Mouse (Mus musculus) embryo, embryonic 11.5 days (tissue): ENCODE measurements around the gene Irx1.

ENCODE experiments used
- DNase-seq: peaks from one replicate; pipeline ENCODE4 v3.0.0-alpha.2; 2012; ENCODE audit warnings: low read depth, low spot score

The Irx1 gene

DNA sequence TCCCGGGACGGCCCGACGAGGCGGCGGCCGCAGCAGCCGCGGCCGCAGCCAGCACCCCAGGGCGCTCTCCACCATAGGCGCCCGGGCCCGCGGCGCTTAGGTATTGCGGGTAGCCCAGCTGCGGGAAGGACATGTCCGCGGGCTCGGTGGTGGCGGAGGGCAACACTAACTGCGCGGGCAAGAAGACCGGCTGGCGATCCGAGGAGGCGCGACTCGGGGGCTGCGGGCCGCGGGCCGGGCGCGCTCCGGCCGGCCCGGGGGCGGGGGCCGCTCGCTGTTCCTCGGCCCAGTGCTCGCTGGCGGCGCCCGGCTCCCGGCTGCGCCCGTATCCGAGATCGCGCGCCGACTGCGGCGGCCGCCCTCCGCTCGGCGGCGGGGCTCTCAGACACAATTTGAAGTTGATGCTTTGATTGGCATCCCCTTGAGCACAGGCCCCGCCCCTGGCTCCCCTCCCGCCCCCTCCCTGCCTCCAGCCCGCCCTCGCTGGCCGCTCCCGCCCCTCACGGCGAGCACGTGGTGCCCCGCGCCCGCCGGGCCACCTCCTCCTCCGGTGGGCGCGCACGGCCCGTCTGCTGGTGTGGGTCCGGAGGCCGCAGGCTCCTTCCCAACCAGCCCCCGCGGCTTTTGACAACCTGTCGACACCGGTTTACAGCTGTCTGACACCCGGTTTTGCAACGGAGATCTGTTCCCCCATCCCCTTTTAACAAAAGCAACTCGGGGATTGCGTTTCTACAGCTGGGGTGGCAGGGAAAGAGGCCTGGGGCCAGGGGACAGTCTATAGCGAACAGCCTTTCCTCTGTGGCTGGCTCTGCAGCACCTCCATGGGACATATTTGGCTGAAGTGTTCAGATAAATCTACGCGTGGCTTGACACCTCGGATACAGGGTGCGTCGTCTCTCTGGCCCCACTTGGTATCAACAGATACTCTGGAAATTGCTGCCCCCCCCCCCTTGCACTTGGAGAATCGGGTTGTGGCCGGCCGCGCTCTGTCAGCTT lies at the start of gene Irx1:
Irx1 (minus strand) TSS at position 368 of the 996 bp plus-strand sequence.
- no peak for DNase-seq

DNA sequence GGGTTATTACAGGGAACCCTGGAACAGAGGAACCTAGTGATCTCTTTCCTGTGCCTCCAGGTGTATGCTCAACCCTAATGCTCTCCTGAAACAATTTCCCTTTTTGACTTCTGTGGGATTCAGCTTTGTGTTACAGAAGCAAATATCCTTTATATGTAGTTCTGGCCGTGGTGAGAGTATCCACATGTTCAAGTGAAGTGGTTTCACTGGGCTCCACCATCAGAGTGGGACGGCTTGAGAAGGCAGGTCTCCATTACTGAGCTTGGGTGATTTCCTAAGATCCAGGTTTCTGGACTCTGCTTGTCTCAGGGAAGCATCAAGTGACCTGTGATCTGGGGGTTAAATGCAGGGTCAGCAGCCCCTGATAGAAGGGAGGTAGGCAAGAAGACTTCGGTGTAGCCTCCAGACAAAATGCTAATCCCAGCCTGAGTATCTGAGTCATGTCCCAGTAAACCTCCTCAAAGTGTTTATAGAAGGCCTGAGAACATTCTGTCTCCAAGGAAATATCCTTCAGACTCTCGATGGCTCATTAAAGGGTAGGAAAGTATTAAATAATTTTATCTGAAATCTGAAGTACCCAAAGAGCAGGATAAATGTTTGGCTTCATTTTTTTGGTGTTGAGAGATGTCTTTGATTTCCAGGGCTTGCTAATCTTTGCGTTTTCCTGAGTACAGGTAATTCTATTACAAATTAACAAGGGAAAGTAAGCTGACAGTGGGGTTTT lies 16.6 kb upstream of the Irx1 start:
- DNase-seq, result no peak

DNA sequence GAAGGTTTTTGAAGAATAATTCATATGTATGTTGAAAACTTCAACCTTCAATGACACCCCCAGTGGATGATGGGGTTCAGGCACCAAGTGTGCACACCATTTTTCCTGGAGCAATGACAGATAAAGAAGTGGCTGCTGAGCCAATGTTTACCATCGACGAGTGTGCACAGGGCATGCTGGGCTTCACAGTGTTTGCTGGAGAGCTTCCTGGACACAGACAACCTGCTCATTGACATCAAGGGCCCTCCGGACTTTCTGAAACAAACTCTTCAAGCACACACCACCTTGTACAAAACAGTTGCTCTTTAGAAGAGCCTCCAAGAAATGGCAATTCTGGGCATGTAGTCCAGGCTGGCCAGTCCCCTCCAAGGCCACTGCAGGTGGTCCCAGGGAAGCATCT lies 12.2 kb upstream of the Irx1 start:
- no peak for DNase-seq

DNA sequence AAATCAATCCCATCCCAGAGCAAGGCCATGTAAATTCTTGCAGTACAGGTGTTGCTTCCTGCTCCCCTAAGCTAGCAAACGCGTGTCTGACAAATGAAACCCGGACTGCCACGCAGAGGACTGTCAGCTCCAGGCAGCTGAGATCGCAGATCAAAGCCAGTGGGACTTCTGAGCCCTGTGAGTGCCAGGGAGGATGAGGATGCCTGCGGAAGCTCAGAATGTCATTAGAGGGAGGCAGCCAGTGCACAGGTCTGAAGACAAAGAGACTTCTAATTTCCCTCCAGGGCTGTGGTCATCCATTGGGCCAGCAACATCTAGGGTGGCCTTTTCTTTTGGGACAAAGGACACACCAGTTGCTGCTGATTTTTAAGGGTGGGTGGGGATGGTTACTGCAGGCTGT lies 4.8 kb upstream of the Irx1 start:
- no peak for DNase-seq

DNA sequence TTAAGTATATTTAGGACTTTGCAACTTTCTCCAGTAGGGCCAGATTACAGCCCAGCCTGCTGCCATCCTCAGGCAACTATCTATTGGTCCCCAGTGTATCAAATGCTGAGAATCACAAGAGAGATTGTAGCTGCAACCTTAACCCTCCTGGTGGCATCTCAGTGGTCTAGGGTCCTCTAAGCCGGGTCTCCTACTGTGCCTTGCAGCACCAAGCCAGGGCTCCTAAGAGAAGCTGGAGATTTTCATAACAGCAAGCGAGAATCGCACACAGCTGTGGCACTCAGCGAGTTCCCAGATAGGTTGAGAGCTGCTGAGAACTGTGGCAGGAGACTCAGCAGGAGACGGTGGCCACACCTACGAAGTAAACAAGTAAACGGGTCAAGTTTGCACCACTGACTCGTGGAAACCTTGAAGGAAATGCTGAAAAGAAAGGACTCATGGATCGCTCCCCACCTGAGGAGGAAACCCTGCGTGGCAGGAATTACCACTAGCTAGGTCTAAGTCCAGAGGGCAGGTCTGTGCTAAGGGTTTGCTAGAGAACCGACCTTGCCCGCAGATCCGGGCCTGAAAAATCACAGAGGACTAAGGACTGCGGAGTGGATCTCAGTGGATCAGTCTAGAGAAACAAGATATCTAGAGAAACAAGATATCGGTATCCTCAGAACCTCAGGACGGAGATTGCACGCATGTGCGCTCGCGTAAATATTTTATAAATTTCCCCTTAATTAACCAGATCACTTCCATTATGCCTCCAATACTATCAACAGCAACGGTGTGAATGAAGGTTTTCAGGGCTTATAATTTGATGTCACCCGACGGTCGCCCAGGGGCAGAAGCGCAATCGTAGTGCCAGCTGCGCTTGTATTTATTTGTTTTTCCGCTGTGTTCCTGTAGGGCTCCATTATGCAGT lies 4.1 kb upstream of the Irx1 start:
- no peak for DNase-seq

DNA sequence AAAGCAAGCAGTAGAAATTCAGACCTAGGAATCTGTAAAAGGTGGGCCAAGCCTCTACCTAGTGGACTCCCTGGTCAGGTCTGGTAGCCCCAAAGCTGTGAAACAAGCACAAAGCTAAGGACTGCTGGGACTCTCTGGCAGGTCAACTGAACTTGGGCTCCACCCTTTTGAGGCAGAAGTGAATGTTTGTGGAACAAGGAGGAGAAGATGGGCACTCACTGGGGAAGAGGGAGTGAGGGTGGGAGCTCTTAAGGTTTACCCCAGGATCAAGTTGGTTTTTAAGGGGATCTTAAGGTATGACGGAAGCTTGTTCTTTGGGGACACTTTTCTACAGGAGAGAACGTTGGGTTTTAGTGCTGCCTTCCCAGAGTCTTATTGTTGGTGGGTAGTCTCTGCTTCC lies 3.1 kb upstream of the Irx1 start:
- no peak for DNase-seq

DNA sequence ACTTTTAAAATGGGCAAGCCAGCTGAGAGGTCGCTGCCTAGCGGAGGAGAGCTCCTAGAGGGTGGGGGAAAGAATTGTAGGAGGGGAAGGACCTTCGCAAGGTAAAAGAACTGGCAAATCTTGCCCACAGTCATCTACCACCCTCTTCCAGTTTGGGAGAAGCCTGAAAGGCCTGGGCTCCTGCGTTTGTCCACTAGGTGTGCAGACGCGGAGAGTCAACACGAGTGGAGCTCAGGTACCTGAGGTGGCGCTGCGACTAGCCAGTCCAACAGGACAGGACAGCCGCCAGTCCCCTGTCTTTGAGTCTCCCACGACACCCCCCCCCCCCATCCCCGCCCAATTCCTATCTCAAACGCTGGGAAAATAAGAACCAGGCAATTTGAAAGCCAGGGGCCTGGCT lies 843 bp upstream of the Irx1 start:
- no peak for DNase-seq

DNA sequence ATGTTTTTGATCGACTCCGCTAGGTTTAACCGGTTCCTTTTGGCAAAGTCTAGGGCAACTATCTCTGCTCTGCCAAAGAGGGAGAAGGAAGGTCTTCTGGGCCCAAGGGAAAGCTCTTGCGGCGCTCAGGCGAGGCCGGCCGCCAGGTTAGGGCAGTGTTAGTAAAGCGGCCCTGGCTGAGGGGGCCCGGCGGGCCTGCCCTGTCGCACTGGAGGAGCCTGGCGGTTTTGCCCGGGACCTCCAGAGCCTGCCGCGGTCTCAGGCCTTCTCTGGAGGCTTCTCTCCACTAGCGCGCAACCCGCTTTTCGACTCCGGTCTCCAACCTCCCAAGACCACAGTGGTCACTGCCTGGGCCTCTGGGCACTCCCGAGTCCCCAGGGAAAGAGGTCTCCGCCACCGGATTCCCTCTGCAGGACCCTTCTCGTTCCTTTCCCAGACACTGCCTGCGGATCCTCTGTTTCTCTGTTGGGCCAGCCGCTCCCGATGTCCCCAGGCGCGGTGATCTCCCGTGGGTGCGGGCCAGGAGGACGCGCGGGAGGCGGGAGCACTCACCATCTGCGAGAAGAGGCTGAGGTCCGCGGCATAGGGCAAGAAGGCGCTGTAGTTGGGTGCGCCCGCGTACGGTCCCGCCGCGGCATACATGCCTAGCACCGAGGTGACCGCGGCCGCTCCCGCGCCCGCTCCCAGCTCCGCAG lies 715 bp downstream of the Irx1 start:
- DNase-seq, result no peak

DNA sequence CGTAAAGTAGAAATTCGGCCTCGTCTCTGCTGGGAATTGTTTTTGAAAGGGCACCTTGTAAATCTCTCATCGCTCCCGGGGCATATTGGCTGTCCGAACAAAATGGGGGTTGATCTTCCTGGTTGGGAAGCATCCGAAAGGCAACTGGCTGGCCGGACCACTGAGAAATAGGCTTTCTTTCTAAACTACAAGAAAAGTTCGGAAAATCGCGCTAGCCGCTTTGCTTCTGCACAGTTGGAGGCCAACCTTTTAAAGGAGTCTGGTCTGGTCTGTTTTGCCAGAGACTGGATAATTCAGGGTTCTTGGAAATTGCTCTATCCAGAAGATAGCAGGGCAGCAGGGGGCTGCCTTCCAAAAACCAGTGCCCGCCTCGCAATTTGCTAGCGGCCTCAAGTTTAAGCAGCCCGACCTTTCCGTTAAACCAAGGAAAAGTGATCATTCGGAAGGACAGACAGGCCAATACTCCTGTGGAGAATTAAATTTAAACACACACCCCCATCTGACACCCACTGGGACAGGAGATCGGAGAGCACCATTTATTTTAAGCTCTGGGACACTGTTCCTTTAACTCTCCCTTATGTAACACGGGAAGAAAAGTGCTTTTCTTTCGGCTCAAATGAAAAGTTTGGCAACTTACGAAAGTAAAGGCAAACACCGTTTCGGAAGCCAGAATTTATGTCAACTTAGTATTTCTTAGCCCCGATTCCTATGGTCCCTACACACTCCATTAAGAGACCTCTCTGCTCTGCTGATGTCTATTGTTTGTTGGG lies 1.4 kb downstream of the Irx1 start:
- DNase-seq, result no peak

DNA sequence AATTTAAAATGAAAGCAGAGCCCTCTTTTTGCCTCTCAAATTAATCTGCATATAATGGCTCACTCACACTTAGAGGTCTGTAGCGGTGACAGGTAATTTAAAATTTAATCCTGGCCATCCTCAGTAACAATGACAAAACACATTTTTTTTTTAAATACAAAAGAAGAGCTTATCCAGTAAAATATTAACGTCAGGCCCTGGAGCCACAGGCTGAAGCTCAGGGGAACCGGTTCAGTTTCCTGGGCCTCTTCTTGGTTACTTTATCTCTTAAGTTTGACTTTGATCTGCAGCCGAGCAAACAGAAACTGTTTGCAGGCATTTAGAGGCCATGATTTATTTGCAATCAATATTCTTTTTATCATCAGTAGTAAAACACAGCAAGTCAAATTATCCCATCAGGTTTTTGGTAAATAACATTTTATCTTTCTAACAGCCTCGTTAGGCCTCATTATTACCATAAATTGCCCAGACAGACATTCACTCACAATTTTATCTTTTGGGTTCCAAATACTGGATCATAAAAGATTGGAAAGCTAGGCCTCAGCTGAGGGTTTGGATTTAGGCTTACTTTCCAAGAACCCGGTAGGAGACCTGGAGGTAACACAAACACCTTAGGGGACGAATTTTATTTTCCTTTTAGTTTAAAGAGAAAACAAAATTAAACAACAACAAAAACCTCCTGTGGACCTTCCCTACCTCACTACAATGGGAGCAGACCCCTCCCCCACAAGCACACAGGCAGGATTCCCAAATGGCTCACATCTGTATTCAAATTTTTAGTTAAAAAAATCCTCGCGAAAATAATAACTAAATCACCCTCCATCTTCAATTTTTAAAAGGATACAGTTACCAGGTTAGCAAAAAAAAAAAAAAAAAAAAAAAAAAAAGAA lies 2.4 kb downstream of the Irx1 start:
- no peak for DNase-seq

DNA sequence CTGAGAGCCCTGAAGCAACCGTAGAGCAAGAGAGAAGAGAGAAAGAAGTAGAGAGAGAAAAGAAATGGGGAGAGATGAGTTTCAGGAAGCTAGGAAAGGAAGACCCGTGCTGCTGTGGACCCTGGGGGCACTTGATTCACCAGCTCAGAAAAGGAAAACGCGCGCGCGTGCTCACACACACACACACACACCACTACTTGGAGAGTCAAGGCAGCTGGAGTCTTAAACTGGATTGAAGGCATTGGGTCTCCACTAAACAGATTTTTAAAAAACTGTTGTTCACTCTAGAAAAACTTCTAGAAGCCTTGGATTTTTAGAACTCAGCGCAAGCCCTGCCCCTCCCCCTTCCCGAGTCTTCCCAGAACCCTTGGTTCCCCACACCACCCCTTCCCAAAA lies 3.2 kb downstream of the Irx1 start:
- DNase-seq, result no peak

DNA sequence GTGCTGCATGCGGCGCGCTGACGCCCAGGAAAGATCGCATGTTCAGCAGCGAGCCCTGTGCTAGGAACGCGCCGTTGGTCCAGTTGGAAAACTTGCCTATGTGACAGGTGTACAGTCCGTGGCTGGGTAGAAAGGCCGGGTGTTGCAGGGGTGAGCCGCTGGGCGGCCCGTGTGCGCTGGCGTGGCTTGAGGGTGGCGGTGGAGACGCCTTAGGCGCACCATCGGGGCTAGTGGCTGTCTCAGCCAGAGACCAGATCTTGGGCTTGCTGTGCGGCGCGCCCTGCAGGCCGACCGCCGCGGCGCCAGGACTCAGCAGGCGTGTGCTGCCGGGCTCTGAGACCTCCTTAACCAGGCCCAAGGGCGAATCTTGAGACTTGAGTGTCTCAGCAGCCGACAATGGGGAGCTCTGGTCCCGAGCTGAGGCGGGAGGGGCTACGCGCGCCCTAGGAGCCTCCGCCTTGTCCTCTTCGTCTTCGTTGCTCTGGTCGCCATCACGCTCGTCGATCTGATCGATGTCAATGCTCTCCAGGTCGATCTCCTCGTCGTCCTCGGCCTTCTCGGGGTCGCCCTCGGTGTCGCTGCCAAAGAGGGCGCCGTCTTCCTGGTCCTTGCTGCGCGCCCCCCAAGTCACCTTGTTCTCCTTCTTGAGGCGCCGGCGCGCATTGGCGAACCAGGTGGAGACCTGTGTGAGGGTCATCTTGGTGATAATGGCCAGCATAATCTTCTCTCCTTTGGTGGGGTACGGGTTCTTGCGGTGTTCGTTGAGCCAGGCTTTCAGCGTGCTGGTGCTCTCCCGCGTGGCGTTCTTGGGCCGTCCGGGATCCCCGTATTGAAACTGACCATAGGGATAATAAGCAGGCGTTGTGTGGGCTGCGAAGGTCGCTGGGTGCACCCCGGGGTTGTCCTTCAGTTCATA lies 3.9 kb downstream of the Irx1 start:
- no peak for DNase-seq

DNA sequence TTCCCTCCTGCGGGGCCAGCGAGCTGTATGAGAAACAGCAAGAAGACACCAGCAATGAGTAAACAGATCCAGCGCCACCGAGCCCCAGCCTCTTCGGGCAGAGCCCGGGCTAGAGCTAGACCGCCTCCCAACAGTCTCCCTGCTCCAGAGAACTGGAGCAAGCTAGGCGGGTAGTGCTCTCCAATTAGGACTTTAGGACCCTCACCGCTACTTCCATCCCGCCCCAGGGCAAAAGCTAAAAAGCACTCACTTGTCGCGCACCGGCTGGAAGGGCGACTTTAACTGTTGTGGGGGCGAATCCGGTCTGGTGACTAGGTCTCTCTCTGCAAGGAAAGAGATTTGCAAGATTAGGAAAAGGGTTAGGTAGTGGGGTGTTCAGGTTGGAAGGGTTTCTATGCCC lies 4.9 kb downstream of the Irx1 start:
- no peak for DNase-seq

DNA sequence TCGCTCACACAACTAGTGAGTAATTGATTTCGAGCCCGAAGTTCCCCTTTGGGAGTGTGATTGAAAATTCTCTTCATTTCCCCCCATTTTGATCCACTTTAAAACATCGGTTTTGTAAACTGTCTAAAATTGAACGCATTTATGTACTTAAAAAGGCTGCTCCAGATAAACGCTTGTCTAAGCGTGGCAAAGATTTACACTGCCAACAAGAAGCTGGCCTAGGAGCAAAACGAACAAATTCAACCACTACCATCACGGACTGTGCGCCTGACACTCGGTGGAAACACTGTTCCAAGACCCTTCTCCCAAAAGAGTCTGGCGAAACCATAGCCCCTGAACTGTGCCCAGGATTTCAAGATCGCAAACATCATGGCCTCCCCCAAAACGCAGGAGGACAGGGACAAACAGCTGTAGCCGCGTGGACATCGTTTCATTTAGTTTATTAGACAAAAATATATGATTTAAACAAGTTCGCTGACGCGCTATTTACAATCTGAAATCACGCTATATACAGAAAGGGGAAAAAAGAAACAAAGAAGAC lies 5.6 kb downstream of the Irx1 start:
- DNase-seq, result no peak

DNA sequence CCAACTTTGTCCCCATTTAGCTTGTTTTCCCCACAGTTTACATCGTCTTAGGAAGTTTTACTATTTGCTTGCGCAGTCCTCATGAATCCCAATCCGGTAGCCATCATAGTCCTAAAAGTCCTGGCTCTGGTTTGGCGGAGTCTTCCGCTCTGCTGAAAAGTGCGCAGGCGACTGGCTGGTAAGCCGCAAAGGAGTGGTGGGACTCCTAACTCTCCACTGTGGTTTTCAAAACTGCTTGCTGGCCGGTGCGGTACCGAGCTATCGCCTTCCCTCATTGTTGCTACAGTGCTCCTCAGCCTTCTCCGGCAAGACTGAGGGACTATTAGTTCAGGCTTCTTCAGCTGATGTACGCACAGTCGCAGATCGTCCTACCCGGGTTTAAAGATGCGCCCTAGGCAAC lies 6.4 kb downstream of the Irx1 start:
- DNase-seq, result no peak

DNA sequence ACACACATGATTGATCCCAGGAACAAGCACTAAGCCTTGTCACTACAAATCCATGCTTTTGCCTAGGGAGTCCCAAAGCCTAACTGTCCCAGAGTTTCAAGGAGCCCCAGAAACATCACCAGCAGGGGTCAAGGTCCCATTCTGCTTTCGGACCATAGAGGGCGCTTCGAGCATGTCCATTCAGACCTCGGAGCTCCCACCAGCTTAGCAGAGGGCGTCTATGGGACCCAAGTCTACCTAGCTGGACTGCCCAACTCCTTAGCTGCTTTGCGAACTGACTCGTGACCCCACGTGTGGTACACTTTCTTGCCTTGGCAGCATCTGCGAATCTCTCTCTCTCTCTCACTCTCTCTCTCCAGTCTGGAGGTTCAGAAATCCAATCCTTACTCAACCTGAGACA lies 7.0 kb downstream of the Irx1 start:
- DNase-seq, result no peak

DNA sequence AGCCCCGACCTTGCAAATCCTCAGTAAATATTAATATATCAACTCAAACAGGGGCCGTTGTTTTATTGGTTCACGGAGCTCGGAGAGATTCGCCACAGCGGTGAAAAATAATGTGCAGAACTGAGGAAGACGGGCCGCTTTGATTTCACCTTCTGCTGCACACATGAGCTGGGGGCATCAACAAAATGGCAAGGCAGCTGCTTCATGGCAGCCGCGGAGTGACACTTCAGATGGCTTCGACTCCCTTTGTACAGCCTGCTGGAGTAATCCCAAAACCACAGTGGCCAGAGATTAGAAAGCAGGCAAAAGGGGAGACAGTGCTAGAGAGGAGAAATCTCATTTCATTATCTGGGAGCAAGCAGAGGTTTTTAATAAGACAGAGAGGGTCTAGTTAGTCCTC lies 11.6 kb downstream of the Irx1 start:
- DNase-seq, result no peak

DNA sequence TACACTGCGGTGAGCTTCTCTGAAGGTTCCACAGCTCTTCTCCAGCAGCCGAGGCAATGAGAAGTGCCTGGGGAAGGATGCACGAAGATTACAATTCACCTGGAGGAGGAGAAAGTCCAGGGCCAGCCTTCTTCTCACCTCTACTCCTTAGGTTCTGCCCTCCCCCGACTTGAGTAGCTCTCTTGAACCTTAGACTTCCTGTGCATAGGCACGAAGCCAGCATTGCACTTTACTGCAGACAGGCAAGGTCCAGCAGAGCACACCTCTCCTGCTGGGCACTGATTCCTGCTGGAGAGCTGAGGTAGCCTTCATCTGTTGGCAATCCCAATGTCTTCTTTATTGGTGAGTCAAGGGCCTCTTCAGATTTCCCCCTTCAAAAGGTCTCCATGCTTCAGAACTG lies 13.7 kb downstream of the Irx1 start:
- DNase-seq, result no peak
